Mouse (Mus musculus) lung, postnatal 36 days (tissue): ENCODE results near the gene Gm12569.
A peak's percentile ranks its signal among the peaks of the same experiment; 100 is the strongest.

Source experiments
- DNase-seq: peaks from one replicate; pipeline ENCODE4 v3.0.0; 2022; ENCODE audit warnings: mixed read lengths

Gm12569 gene

GRCm38 (mm10) chr11:51220308-51220707 is at the start of gene Gm12569:
Gene Gm12569 (plus strand): TSS chr11:51220473.
- DNase-seq, result no peak

GRCm38 (mm10) chr11:51202726-51203125 is 17.5 kb upstream of the Gm12569 start:
- DNase-seq, result no peak

GRCm38 (mm10) chr11:51207758-51208157 is 12.5 kb upstream of the Gm12569 start:
- no peak for DNase-seq

GRCm38 (mm10) chr11:51211426-51211825 is 8.8 kb upstream of the Gm12569 start:
- no peak for DNase-seq

GRCm38 (mm10) chr11:51214021-51214420 is 6.3 kb upstream of the Gm12569 start:
- DNase-seq, result no peak

- DNase-seq, result no peak
Observed at GRCm38 (mm10) chr11:51219396-51219980, 785 bp upstream of the Gm12569 start.

GRCm38 (mm10) chr11:51227104-51227503 is 6.8 kb downstream of the Gm12569 start:
- no peak for DNase-seq

- no peak for DNase-seq
Observed at GRCm38 (mm10) chr11:51234626-51235025, 14.4 kb downstream of the Gm12569 start.

GRCm38 (mm10) chr11:51242897-51243296 is 22.6 kb downstream of the Gm12569 start:
- DNase-seq, result no peak

GRCm38 (mm10) chr11:51257006-51257405 is 36.7 kb downstream of the Gm12569 start:
- DNase-seq, result peak; percentile 7

- DNase-seq, result no peak
Observed at GRCm38 (mm10) chr11:51261680-51262219, 41.5 kb downstream of the Gm12569 start, which contains the start of gene Clk4. Gene Clk4 (plus strand): TSS chr11:51261730.

GRCm38 (mm10) chr11:51262342-51263285 is 42.3 kb downstream of the Gm12569 start, which contains the start of gene BC049762:
Gene BC049762 (minus strand): TSS chr11:51263046.
- peak; percentile 99 for DNase-seq

GRCm38 (mm10) chr11:51263286-51263831 is 43.1 kb downstream of the Gm12569 start:
- DNase-seq, result peak; percentile 76

GRCm38 (mm10) chr11:51264352-51264751 is 44.1 kb downstream of the Gm12569 start:
- DNase-seq, result peak; percentile 90

- DNase-seq, result peak; percentile 61
Observed at GRCm38 (mm10) chr11:51265326-51265725, 45.1 kb downstream of the Gm12569 start.

GRCm38 (mm10) chr11:51274418-51274817 is 54.1 kb downstream of the Gm12569 start:
- DNase-seq, result no peak
